Mouse (Mus musculus): ENCODE data around the gene Atp10b. TPM values are rescaled to one million over a fixed set of nuclear protein-coding genes. Genes with fewer than 3 reads are reported as not detected.

The Atp10b gene
- total RNA-seq, 2 experiments from 2014 or later: not detected

GRCm38 (mm10) chr11:43273896-43274295 is 124.2 kb downstream of the Atp10b start:
- no peak for ATAC-seq (replicated peaks; ENCODE audit: low FRiP score, poor library complexity, severe bottlenecking)

GRCm38 (mm10) chr11:43297584-43297983 is 147.9 kb downstream of the Atp10b start:
- ATAC-seq (replicated peaks; ENCODE audit: low FRiP score, poor library complexity, severe bottlenecking): no peak

- ATAC-seq (replicated peaks; ENCODE audit: low FRiP score, poor library complexity, severe bottlenecking): no peak
These were observed 161.3 kb downstream of the Atp10b start for GRCm38 (mm10) chr11:43311000-43311399.

Other genes starting within 250 kb of the Atp10b start
- gene Gm9972, start 114.1 kb upstream of the Atp10b start, total RNA-seq (2015; ENCODE audit: low replicate concordance): not detected in 2 replicates
- gene Gm9972, start 114.1 kb upstream of the Atp10b start, total RNA-seq (2017; ENCODE audit: low replicate concordance): not detected in 2 replicates